Mouse (Mus musculus) kidney, embryonic 14.5 days (tissue): ENCODE measurements at regions not wholly inside any gene's neighbourhood (a gene's known extent, or its start where the extent isn't known, plus 50 kb on each side); places are given as distances from the start of the nearest gene placed in this dataset.

Experiments
- ATAC-seq: fragments of 200-750 bp; cut with Nextera tagmentation; 2 replicates; pipeline ENCODE4 v1.8.0; 2017; ENCODE audit warnings: moderate number of reproducible peaks, mild to moderate bottlenecking, moderate TSS enrichment, moderate library complexity; ENCODE audit not compliant: low FRiP score, low TSS enrichment
- H3K27ac ChIP-seq: fragments of 300-500 bp; sonication (generic); 2 replicates; pipeline ENCODE4 v1.5.1; 2014; ENCODE audit warnings: low read depth, mild to moderate bottlenecking, low read length, moderate library complexity, mixed read lengths
- H3K27me3 ChIP-seq: fragments of 300-500 bp; sonication (generic); 2 replicates; pipeline ENCODE4 v1.6.1; 2014; ENCODE audit warnings: mild to moderate bottlenecking, low read length; ENCODE audit not compliant: control insufficient read depth, insufficient read depth
- H3K36me3 ChIP-seq: fragments of 300-500 bp; sonication (generic); 2 replicates; pipeline ENCODE4 v1.6.1; 2014; ENCODE audit warnings: low read length, mixed read lengths; ENCODE audit not compliant: control insufficient read depth, insufficient read depth
- H3K4me1 ChIP-seq: fragments of 300-500 bp; sonication (generic); 2 replicates; pipeline ENCODE4 v1.6.1; 2014; ENCODE audit warnings: low read length, mixed read lengths; ENCODE audit not compliant: control insufficient read depth, insufficient read depth
- H3K4me2 ChIP-seq: fragments of 300-500 bp; sonication (generic); replicated peaks from 2 replicates; pipeline ENCODE4 v1.6.1; 2014; ENCODE audit warnings: low read depth, mild to moderate bottlenecking, low read length
- H3K4me3 ChIP-seq: fragments of 300-500 bp; sonication (generic); 2 replicates; pipeline ENCODE4 v1.5.1; 2014; ENCODE audit warnings: mild to moderate bottlenecking, low read length
- H3K9ac ChIP-seq: fragments of 300-500 bp; sonication (generic); 2 replicates; pipeline ENCODE4 v1.6.1; 2014; ENCODE audit warnings: low read depth, mild to moderate bottlenecking, low read length, moderate library complexity
- H3K9me3 ChIP-seq: fragments of 300-500 bp; sonication (generic); 2 replicates; pipeline ENCODE4 v1.6.1; 2016; ENCODE audit warnings: low read length; ENCODE audit not compliant: control insufficient read depth
- WGBS: fragments of 180-500 bp; shearing (Covaris S2); extraction: QIAGEN DNeasy Blood & Tissue Kit; methylation state at CpG from one replicate; pipeline ENCODE4 v1.1.7; 2014; 5-methylcytosine and 5-hydroxymethylcytosine counted together

- no peaks in the 10 kb centered on the region for H3K27me3 ChIP-seq
- H3K27ac ChIP-seq = no peak overlapping the region
- no peak overlapping the region for H3K4me3 ChIP-seq
- H3K9me3 ChIP-seq = no peaks in the 10 kb centered on the region
- no peak overlapping the region for H3K9ac ChIP-seq
- no peaks in the 10 kb centered on the region for H3K36me3 ChIP-seq
- no peaks in the 10 kb centered on the region for H3K4me1 ChIP-seq
- no peak overlapping the region for H3K4me2 ChIP-seq
- ATAC-seq = no peak
These were observed 266.9 kb downstream of the Kcnrg start for GRCm38 (mm10) chr14:61874206-61874605.

- H3K36me3 ChIP-seq = no peaks in the 10 kb centered on the region
- H3K4me3 ChIP-seq = no peak overlapping the region
- no peaks in the 10 kb centered on the region for H3K9me3 ChIP-seq
- no peaks in the 10 kb centered on the region for H3K27me3 ChIP-seq
- H3K9ac ChIP-seq = no peak overlapping the region
- no peaks in the 10 kb centered on the region for H3K4me1 ChIP-seq
- no peak overlapping the region for H3K4me2 ChIP-seq
- H3K27ac ChIP-seq = no peak overlapping the region
- no peak for ATAC-seq
- 46% methylated on average over 2 of the region's 2 CpGs for WGBS
These were observed 272.2 kb downstream of the Kcnrg start for GRCm38 (mm10) chr14:61879416-61879815.

GRCm38 (mm10) chr14:61880514-61881259 is 273.4 kb downstream of the Kcnrg start:
- Histone ChIP-seq H3K9ac (no peak overlapping the region), H3K9me3 (no peaks in the 10 kb centered on the region), H3K27ac (no peak overlapping the region), H3K36me3 (no peaks in the 10 kb centered on the region), H3K27me3 (no peaks in the 10 kb centered on the region), H3K4me1 (no peaks in the 10 kb centered on the region), H3K4me3 (no peak overlapping the region), H3K4me2 (no peak overlapping the region)
- 30% methylated on average over 9 of the region's 9 CpGs for WGBS
- no peak for ATAC-seq

GRCm38 (mm10) chr14:61885241-61886015 is 278.2 kb downstream of the Kcnrg start:
- no peaks in the 10 kb centered on the region for H3K36me3 ChIP-seq
- H3K4me2 ChIP-seq = no peak overlapping the region
- H3K27me3 ChIP-seq = no peaks in the 10 kb centered on the region
- H3K4me3 ChIP-seq = no peak overlapping the region
- H3K9me3 ChIP-seq = no peaks in the 10 kb centered on the region
- no peak for ATAC-seq
- H3K27ac ChIP-seq = no peak overlapping the region
- 57% methylated on average over 6 of the region's 6 CpGs for WGBS
- no peaks in the 10 kb centered on the region for H3K4me1 ChIP-seq
- H3K9ac ChIP-seq = no peak overlapping the region

GRCm38 (mm10) chr14:61889626-61890025 is 282.4 kb downstream of the Kcnrg start:
- Histone ChIP-seq H3K4me2 (no peak overlapping the region), H3K9ac (no peak overlapping the region), H3K4me1 (no peaks in the 10 kb centered on the region), H3K36me3 (no peaks in the 10 kb centered on the region), H3K27me3 (no peaks in the 10 kb centered on the region), H3K9me3 (no peaks in the 10 kb centered on the region), H3K4me3 (no peak overlapping the region), H3K27ac (no peak overlapping the region)
- no peak for ATAC-seq
- 75% methylated on average over 8 of the region's 8 CpGs for WGBS

GRCm38 (mm10) chr14:61893786-61894185 is 286.5 kb downstream of the Kcnrg start:
- no peak for ATAC-seq
- H3K27me3 ChIP-seq = no peaks in the 10 kb centered on the region
- no peaks in the 10 kb centered on the region for H3K4me1 ChIP-seq
- no peak overlapping the region for H3K4me3 ChIP-seq
- H3K27ac ChIP-seq = no peak overlapping the region
- no peaks in the 10 kb centered on the region for H3K9me3 ChIP-seq
- 80% methylated on average over 3 of the region's 3 CpGs for WGBS
- no peak overlapping the region for H3K4me2 ChIP-seq
- no peaks in the 10 kb centered on the region for H3K36me3 ChIP-seq
- no peak overlapping the region for H3K9ac ChIP-seq

GRCm38 (mm10) chr14:61896879-61897278 is 289.6 kb downstream of the Kcnrg start:
- Histone ChIP-seq H3K9me3 (no peaks in the 10 kb centered on the region; the same call in 1 of the 2 replicates), H3K4me1 (no peaks in the 10 kb centered on the region), H3K4me2 (no peak overlapping the region), H3K4me3 (no peak overlapping the region), H3K36me3 (no peaks in the 10 kb centered on the region), H3K27ac (no peak overlapping the region), H3K9ac (no peak overlapping the region), H3K27me3 (no peaks in the 10 kb centered on the region)
- WGBS = 70% methylated on average over 5 of the region's 5 CpGs
- no peak for ATAC-seq

- H3K4me1 ChIP-seq = no peaks in the 10 kb centered on the region
- H3K9me3 ChIP-seq = no peaks in the 10 kb centered on the region; the same call in 1 of the 2 replicates
- H3K9ac ChIP-seq = no peak overlapping the region
- no peaks in the 10 kb centered on the region for H3K27me3 ChIP-seq
- no peak overlapping the region for H3K4me3 ChIP-seq
- no peak overlapping the region for H3K4me2 ChIP-seq
- 90% methylated on average over 10 of the region's 10 CpGs for WGBS
- no peak for ATAC-seq
- H3K27ac ChIP-seq = no peak overlapping the region
- H3K36me3 ChIP-seq = no peaks in the 10 kb centered on the region
These were observed 291.4 kb downstream of the Kcnrg start for GRCm38 (mm10) chr14:61898664-61899063.

GRCm38 (mm10) chr14:61904426-61905124 is 297.3 kb downstream of the Kcnrg start:
- H3K4me3 ChIP-seq = no peak overlapping the region
- no peaks in the 10 kb centered on the region; the same call in 1 of the 2 replicates for H3K9me3 ChIP-seq
- WGBS = 58% methylated on average over 4 of the region's 4 CpGs
- H3K27ac ChIP-seq = no peak overlapping the region
- H3K4me1 ChIP-seq = no peaks in the 10 kb centered on the region
- no peaks in the 10 kb centered on the region for H3K36me3 ChIP-seq
- H3K27me3 ChIP-seq = no peaks in the 10 kb centered on the region
- no peak overlapping the region for H3K9ac ChIP-seq
- ATAC-seq = no peak
- no peak overlapping the region for H3K4me2 ChIP-seq
